Mouse (Mus musculus) embryo, embryonic 10.5 days (tissue): Measurements from ENCODE around the gene Mkrn3.

ENCODE experiments used
- DNase-seq: peaks from one replicate; pipeline ENCODE4 v3.0.0-alpha.2; 2015; ENCODE audit warnings: low spot score

The Mkrn3 gene

GRCm38 (mm10) chr7:62419493-62420360 lies at the start of gene Mkrn3:
TSS of gene Mkrn3 (minus strand) at chr7:62420139.
- peak; percentile 91 for DNase-seq

- DNase-seq = peak; percentile 74
These were observed 44.2 kb upstream of the Mkrn3 start, which contains the start of gene Peg12 for GRCm38 (mm10) chr7:62463878-62464755. TSS of gene Peg12 (minus strand) at chr7:62464510.

- DNase-seq = peak; percentile 51
These were observed 43.3 kb upstream of the Mkrn3 start for GRCm38 (mm10) chr7:62463007-62463877.

- DNase-seq = peak; percentile 78
These were observed 42.5 kb upstream of the Mkrn3 start for GRCm38 (mm10) chr7:62462229-62463006.

- no peak for DNase-seq
These were observed 32.4 kb upstream of the Mkrn3 start for GRCm38 (mm10) chr7:62452353-62452752.

- DNase-seq = peak; percentile 66
These were observed 25.7 kb upstream of the Mkrn3 start for GRCm38 (mm10) chr7:62445431-62446165.

GRCm38 (mm10) chr7:62436394-62436793 lies 16.5 kb upstream of the Mkrn3 start:
- peak; percentile 41 for DNase-seq

GRCm38 (mm10) chr7:62433243-62433642 lies 13.3 kb upstream of the Mkrn3 start:
- DNase-seq = peak; percentile 54

- DNase-seq = peak; percentile 62
These were observed 8.4 kb upstream of the Mkrn3 start for GRCm38 (mm10) chr7:62428337-62428736.

GRCm38 (mm10) chr7:62423210-62423609 lies 3.3 kb upstream of the Mkrn3 start:
- DNase-seq = peak; percentile 74

GRCm38 (mm10) chr7:62420566-62420965 lies 627 bp upstream of the Mkrn3 start:
- peak; percentile 73 for DNase-seq

GRCm38 (mm10) chr7:62419105-62419492 lies 840 bp downstream of the Mkrn3 start:
- DNase-seq = no peak

GRCm38 (mm10) chr7:62418346-62418745 lies 1.6 kb downstream of the Mkrn3 start:
- no peak for DNase-seq

GRCm38 (mm10) chr7:62416173-62416572 lies 3.8 kb downstream of the Mkrn3 start:
- DNase-seq = peak; percentile 69

- peak; percentile 60 for DNase-seq
These were observed 4.7 kb downstream of the Mkrn3 start for GRCm38 (mm10) chr7:62415222-62415621.

GRCm38 (mm10) chr7:62407803-62408202 lies 12.1 kb downstream of the Mkrn3 start:
- DNase-seq = peak; percentile 51

GRCm38 (mm10) chr7:62406573-62407050 lies 13.3 kb downstream of the Mkrn3 start:
- peak; percentile 61 for DNase-seq

- DNase-seq = no peak
These were observed 27.7 kb downstream of the Mkrn3 start for GRCm38 (mm10) chr7:62392202-62392601.

- no peak for DNase-seq
These were observed 31.6 kb downstream of the Mkrn3 start for GRCm38 (mm10) chr7:62388291-62388690.

GRCm38 (mm10) chr7:62382391-62382790 lies 37.5 kb downstream of the Mkrn3 start:
- peak; percentile 73 for DNase-seq
